Mouse (Mus musculus): ENCODE measurements around the gene Dpysl4. TPM values are rescaled to one million over a fixed set of nuclear protein-coding genes. Genes with fewer than 3 reads are reported as not detected.

Gene Dpysl4
- polyA plus RNA-seq, 1 experiment from 2014 or later, result 318 TPM

GRCm38 (mm10) chr7:139130361-139130760, 44.6 kb downstream of the Dpysl4 start:
- H3K36me3 ChIP-seq (ENCODE audit: control insufficient read depth, insufficient read depth, low read length), result no peaks in the 10 kb centered on the region
- no peak overlapping the region for H3K4me3 ChIP-seq (ENCODE audit: low read depth, low read length)
- H3K4me1 ChIP-seq (ENCODE audit: control insufficient read depth, insufficient read depth, low read length), result peaks cover 7% of the 10 kb centered on the region
- 28% methylated on average over 6 of the region's 6 CpGs for WGBS
- no peaks in the 10 kb centered on the region for H3K27me3 ChIP-seq (ENCODE audit: control insufficient read depth, insufficient read depth, low read length)
- no peak overlapping the region for H3K27ac ChIP-seq (ENCODE audit: low read depth, low read length)
- ATAC-seq (ENCODE audit: insufficient read depth, low FRiP score, low TSS enrichment), result no peak
- H3K4me2 ChIP-seq (ENCODE audit: low read depth), result no peak overlapping the region
- no peaks in the 10 kb centered on the region for H3K9me3 ChIP-seq (ENCODE audit: control insufficient read depth, low read length)
- peak; percentile 31 for DNase-seq (ENCODE audit: low spot score)
- H3K9ac ChIP-seq (ENCODE audit: low read length), result 0 out of 2 replicates have a peak overlapping the region, but pooled peaks have one; percentile 23

GRCm38 (mm10) chr7:139131538-139131937, 45.7 kb downstream of the Dpysl4 start:
- 68% methylated on average over 8 of the region's 8 CpGs for WGBS
- H3K27ac ChIP-seq (ENCODE audit: low read depth, low read length), result no peak overlapping the region

GRCm38 (mm10) chr7:139133446-139133845, 47.6 kb downstream of the Dpysl4 start:
- no peaks in the 10 kb centered on the region for H3K36me3 ChIP-seq (ENCODE audit: control insufficient read depth, insufficient read depth, low read length)
- H3K4me1 ChIP-seq (ENCODE audit: control insufficient read depth, insufficient read depth, low read length), result peaks cover 19% of the 10 kb centered on the region
- no peaks in the 10 kb centered on the region for H3K9me3 ChIP-seq (ENCODE audit: control insufficient read depth, low read length)
- H3K27me3 ChIP-seq (ENCODE audit: control insufficient read depth, insufficient read depth, low read length), result no peaks in the 10 kb centered on the region
- no peak overlapping the region for H3K9ac ChIP-seq (ENCODE audit: low read length)
- no peak overlapping the region for H3K4me2 ChIP-seq (ENCODE audit: low read depth)
- no peak for ATAC-seq (ENCODE audit: insufficient read depth, low FRiP score, low TSS enrichment)
- WGBS, result 91% methylated on average over 3 of the region's 3 CpGs
- no peak for DNase-seq (ENCODE audit: low spot score)
- no peak overlapping the region for H3K27ac ChIP-seq (ENCODE audit: low read depth, low read length)
- H3K4me3 ChIP-seq (ENCODE audit: low read depth, low read length), result no peak overlapping the region

More at GRCm38 (mm10) chr7:139131538-139131937, 45.7 kb downstream of the Dpysl4 start:
- no peak for DNase-seq (ENCODE audit: low spot score)
- H3K27me3 ChIP-seq (ENCODE audit: control insufficient read depth, insufficient read depth, low read length), result no peaks in the 10 kb centered on the region
- no peak overlapping the region for H3K9ac ChIP-seq (ENCODE audit: low read length)
- H3K4me2 ChIP-seq (ENCODE audit: low read depth), result no peak overlapping the region
- no peak overlapping the region for H3K4me3 ChIP-seq (ENCODE audit: low read depth, low read length)
- ATAC-seq (ENCODE audit: insufficient read depth, low FRiP score, low TSS enrichment), result no peak
- H3K9me3 ChIP-seq (ENCODE audit: control insufficient read depth, low read length), result no peaks in the 10 kb centered on the region
- no peaks in the 10 kb centered on the region for H3K36me3 ChIP-seq (ENCODE audit: control insufficient read depth, insufficient read depth, low read length)
- H3K4me1 ChIP-seq (ENCODE audit: control insufficient read depth, insufficient read depth, low read length), result peaks cover 12% of the 10 kb centered on the region

- 84% methylated on average over 5 of the region's 5 CpGs for WGBS
- Histone ChIP-seq H3K9me3 (ENCODE audit: control insufficient read depth, low read length) (no peaks in the 10 kb centered on the region), H3K4me3 (ENCODE audit: low read depth, low read length) (no peak overlapping the region), H3K36me3 (ENCODE audit: control insufficient read depth, insufficient read depth, low read length) (no peaks in the 10 kb centered on the region), H3K4me1 (ENCODE audit: control insufficient read depth, insufficient read depth, low read length) (peaks cover 27% of the 10 kb centered on the region), H3K27me3 (ENCODE audit: control insufficient read depth, insufficient read depth, low read length) (no peaks in the 10 kb centered on the region), H3K27ac (ENCODE audit: low read depth, low read length) (no peak overlapping the region), H3K4me2 (ENCODE audit: low read depth) (no peak overlapping the region), H3K9ac (ENCODE audit: low read length) (no peak overlapping the region)
- DNase-seq (ENCODE audit: low spot score) (no peak), ATAC-seq (ENCODE audit: insufficient read depth, low FRiP score, low TSS enrichment) (no peak)
Measured at GRCm38 (mm10) chr7:139135236-139135635, 49.4 kb downstream of the Dpysl4 start.

- DNase-seq (ENCODE audit: low spot score) (no peak), ATAC-seq (ENCODE audit: insufficient read depth, low FRiP score, low TSS enrichment) (no peak)
- no peak overlapping the region for H3K9ac ChIP-seq (ENCODE audit: low read length)
- H3K27me3 ChIP-seq (ENCODE audit: control insufficient read depth, insufficient read depth, low read length), result no peaks in the 10 kb centered on the region
- 65% methylated on average over 5 of the region's 5 CpGs for WGBS
- H3K9me3 ChIP-seq (ENCODE audit: control insufficient read depth, low read length), result no peaks in the 10 kb centered on the region
- no peak overlapping the region for H3K27ac ChIP-seq (ENCODE audit: low read depth, low read length)
- H3K4me3 ChIP-seq (ENCODE audit: low read depth, low read length), result no peak overlapping the region
- no peak overlapping the region for H3K4me2 ChIP-seq (ENCODE audit: low read depth)
- no peaks in the 10 kb centered on the region for H3K36me3 ChIP-seq (ENCODE audit: control insufficient read depth, insufficient read depth, low read length)
- H3K4me1 ChIP-seq (ENCODE audit: control insufficient read depth, insufficient read depth, low read length), result peaks cover 31% of the 10 kb centered on the region
Measured at GRCm38 (mm10) chr7:139136906-139137491, 51.2 kb downstream of the Dpysl4 start.

- no peak overlapping the region; the same call in 1 of the 2 replicates for H3K4me2 ChIP-seq (ENCODE audit: low read depth)
Measured at GRCm38 (mm10) chr7:139139921-139140461, 54.2 kb downstream of the Dpysl4 start.

GRCm38 (mm10) chr7:139143785-139144184, 58.0 kb downstream of the Dpysl4 start:
- Histone ChIP-seq H3K9ac (ENCODE audit: low read length) (no peak overlapping the region), H3K27ac (ENCODE audit: low read depth, low read length) (no peak overlapping the region), H3K9me3 (ENCODE audit: control insufficient read depth, low read length) (no peaks in the 10 kb centered on the region), H3K4me3 (ENCODE audit: low read depth, low read length) (no peak overlapping the region), H3K27me3 (ENCODE audit: control insufficient read depth, insufficient read depth, low read length) (no peaks in the 10 kb centered on the region), H3K4me2 (ENCODE audit: low read depth) (no peak overlapping the region), H3K36me3 (ENCODE audit: control insufficient read depth, insufficient read depth, low read length) (no peaks in the 10 kb centered on the region), H3K4me1 (ENCODE audit: control insufficient read depth, insufficient read depth, low read length) (peaks cover 30% of the 10 kb centered on the region)
- ATAC-seq (ENCODE audit: insufficient read depth, low FRiP score, low TSS enrichment) (no peak), DNase-seq (ENCODE audit: low spot score) (peak; percentile 1)
- WGBS, result 80% methylated on average over 1 of the region's 1 CpGs

More at GRCm38 (mm10) chr7:139139921-139140461, 54.2 kb downstream of the Dpysl4 start:
- 4% methylated on average over 11 of the region's 11 CpGs for WGBS
- peak overlapping the region; percentile 37; the same call in 1 of the 2 replicates for H3K9ac ChIP-seq (ENCODE audit: low read length)
- peak; percentile 95 for ATAC-seq (ENCODE audit: insufficient read depth, low FRiP score, low TSS enrichment)
- DNase-seq (ENCODE audit: low spot score), result peak; percentile 82
- no peak overlapping the region for H3K4me3 ChIP-seq (ENCODE audit: low read depth, low read length)
- H3K9me3 ChIP-seq (ENCODE audit: control insufficient read depth, low read length), result no peaks in the 10 kb centered on the region
- H3K4me1 ChIP-seq (ENCODE audit: control insufficient read depth, insufficient read depth, low read length), result peaks cover 31% of the 10 kb centered on the region
- no peaks in the 10 kb centered on the region for H3K36me3 ChIP-seq (ENCODE audit: control insufficient read depth, insufficient read depth, low read length)
- H3K27me3 ChIP-seq (ENCODE audit: control insufficient read depth, insufficient read depth, low read length), result no peaks in the 10 kb centered on the region
- peak overlapping the region; percentile 76 for H3K27ac ChIP-seq (ENCODE audit: low read depth, low read length)

GRCm38 (mm10) chr7:139145891-139146290, 60.1 kb downstream of the Dpysl4 start:
- Histone ChIP-seq H3K4me1 (ENCODE audit: control insufficient read depth, insufficient read depth, low read length) (peaks cover 17% of the 10 kb centered on the region), H3K4me2 (ENCODE audit: low read depth) (no peak overlapping the region), H3K9me3 (ENCODE audit: control insufficient read depth, low read length) (no peaks in the 10 kb centered on the region), H3K36me3 (ENCODE audit: control insufficient read depth, insufficient read depth, low read length) (no peaks in the 10 kb centered on the region), H3K4me3 (ENCODE audit: low read depth, low read length) (no peak overlapping the region), H3K9ac (ENCODE audit: low read length) (no peak overlapping the region), H3K27ac (ENCODE audit: low read depth, low read length) (no peak overlapping the region), H3K27me3 (ENCODE audit: control insufficient read depth, insufficient read depth, low read length) (no peaks in the 10 kb centered on the region)
- DNase-seq (ENCODE audit: low spot score), result no peak
- 49% methylated on average over 7 of the region's 7 CpGs for WGBS
- ATAC-seq (ENCODE audit: insufficient read depth, low FRiP score, low TSS enrichment), result no peak

GRCm38 (mm10) chr7:139147360-139147759, 61.6 kb downstream of the Dpysl4 start:
- WGBS, result 48% methylated on average over 4 of the region's 4 CpGs
- DNase-seq (ENCODE audit: low spot score), result peak; percentile 23
- Histone ChIP-seq H3K4me2 (ENCODE audit: low read depth) (no peak overlapping the region), H3K27ac (ENCODE audit: low read depth, low read length) (peak overlapping the region; percentile 62), H3K9ac (ENCODE audit: low read length) (no peak overlapping the region; the same call in 1 of the 2 replicates), H3K36me3 (ENCODE audit: control insufficient read depth, insufficient read depth, low read length) (no peaks in the 10 kb centered on the region), H3K27me3 (ENCODE audit: control insufficient read depth, insufficient read depth, low read length) (no peaks in the 10 kb centered on the region), H3K9me3 (ENCODE audit: control insufficient read depth, low read length) (no peaks in the 10 kb centered on the region), H3K4me1 (ENCODE audit: control insufficient read depth, insufficient read depth, low read length) (peaks cover 21% of the 10 kb centered on the region), H3K4me3 (ENCODE audit: low read depth, low read length) (no peak overlapping the region)
- no peak for ATAC-seq (ENCODE audit: insufficient read depth, low FRiP score, low TSS enrichment)

Data from neural tube, embryonic 11.5 days (tissue).